Mouse (Mus musculus): ENCODE results near the gene Pthlh. TPM values are rescaled to one million over a fixed set of nuclear protein-coding genes. Genes with fewer than 3 reads are reported as not detected.

The Pthlh gene
- total RNA-seq, 2 experiments from 2014 or later: 0.88 to 1.1 TPM

DNA sequence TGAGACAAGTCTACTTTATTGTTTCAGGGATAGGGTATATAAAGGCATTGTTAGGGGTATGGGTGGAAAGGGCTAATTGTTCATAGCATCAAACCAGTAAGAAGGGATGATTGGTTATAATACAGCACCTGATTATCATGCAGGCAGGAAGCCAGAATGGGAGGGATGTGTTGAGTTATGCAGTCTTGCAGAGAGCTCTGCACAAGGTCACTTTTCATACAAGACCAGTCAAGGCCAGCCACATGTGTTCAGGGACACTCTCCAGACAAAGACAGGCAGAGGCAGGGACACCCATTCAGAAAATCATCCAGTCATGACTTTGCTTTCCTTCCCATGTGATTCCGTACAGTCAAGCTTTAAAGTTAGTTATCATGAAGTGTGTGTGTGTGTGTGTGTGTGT is 47.8 kb downstream of the Pthlh start:
- intact Hi-C loops (cut with DNase I): no loop called here
- DNase-seq: no peak

DNA sequence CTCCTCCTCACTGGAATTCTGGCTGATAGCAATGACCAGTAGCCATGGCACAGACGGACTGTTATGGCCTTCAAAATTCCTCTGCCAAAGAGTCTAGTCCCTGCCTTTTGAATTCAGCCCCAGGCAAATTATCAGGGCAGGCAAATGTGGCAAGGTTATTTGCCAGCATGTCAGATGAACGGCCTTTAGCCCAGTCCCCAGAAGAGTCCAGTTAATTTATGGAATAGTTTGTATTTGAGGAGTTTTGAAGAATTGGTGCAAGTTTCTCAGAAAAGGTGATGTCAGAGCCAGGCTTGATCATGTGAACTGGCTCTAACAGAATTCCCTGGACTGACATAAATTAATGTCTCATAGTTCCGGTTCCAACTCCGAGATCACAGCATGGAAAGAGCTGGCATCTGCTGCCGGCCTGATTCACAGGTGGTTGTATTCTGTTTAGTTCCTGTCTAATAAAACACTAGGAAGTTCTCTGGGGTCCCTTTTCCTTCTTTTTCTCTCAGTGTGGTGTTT is 56.1 kb downstream of the Pthlh start:
- no peak for DNase-seq
- intact Hi-C loops (cut with DNase I): no loop called here

Other genes with a start within 250 kb of the Pthlh start
- gene Rep15, start 231.6 kb downstream of the Pthlh start, total RNA-seq (2021): 1 to 10 TPM in 1 of 2 experiments, under 1 TPM in 1; 0.68 to 1.2 TPM
- gene Mrps35, start 221.4 kb downstream of the Pthlh start, total RNA-seq (2021): 100 to 1,000 TPM; 173 to 181 TPM
- gene Mansc4, start 177.2 kb downstream of the Pthlh start, total RNA-seq (2021): not detected
- gene Klhl42, start 172.8 kb downstream of the Pthlh start, total RNA-seq (2021): 1 to 10 TPM; 8.2 to 8.7 TPM
- 10 to 100 TPM; 21.7 to 23.5 TPM for gene Ccdc91, start 211.6 kb upstream of the Pthlh start, total RNA-seq (2021)